8 mouse cellular contexts compared by ENCODE assay signal in the genomic region with DNA sequence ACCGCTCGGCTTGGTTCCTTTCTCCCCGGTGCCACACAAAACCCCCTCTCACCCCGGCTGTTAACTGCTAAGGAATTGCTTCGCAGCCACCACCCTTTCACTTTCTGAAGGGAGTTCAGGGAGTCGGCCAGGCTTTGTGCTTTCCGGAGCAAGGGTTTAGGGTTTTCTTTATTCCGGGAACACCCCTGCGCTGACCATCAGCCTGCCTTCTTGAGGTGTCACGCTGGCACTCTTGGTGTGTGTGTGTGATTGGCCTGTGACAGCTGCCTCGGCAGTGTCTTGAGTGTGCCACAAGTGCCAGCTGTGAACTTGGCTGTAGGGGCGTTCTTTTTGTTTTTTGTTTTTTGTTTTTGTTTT. TPM values are rescaled to one million over a fixed set of nuclear protein-coding genes. Genes with fewer than 3 reads are reported as not detected.
DNase-seq lines count a peak whose midpoint lies in the region; ATAC-seq and TF ChIP-seq lines count a peak whose summit lies in the region.

No protein-coding gene starts in this region.

- ATAC-seq in intestine, embryonic 16.5 days, result peak; percentile 62
- peak; percentile 67 for ATAC-seq in neural tube, embryonic 14.5 days (ENCODE audit: low read depth)

- WGBS in intestine, embryonic 16.5 days, result 2% methylated on average over 12 of the region's 12 CpGs
- under 1% methylated on average over 12 of the region's 12 CpGs for WGBS in lung, adult 2 months
- under 1% methylated on average over 12 of the region's 12 CpGs for WGBS in neural tube, embryonic 14.5 days

- peak overlapping the region; percentile 72 for H3K4me2 ChIP-seq in intestine, embryonic 16.5 days (ENCODE audit: low read depth, low read length)
- H3K4me2 ChIP-seq in neural tube, embryonic 14.5 days (ENCODE audit: low read depth, low read length), result peak overlapping the region; percentile 65

- peak overlapping the region; percentile 90 for H3K9ac ChIP-seq in intestine, embryonic 16.5 days (ENCODE audit: low read depth, low read length)
- H3K9ac ChIP-seq in neural tube, embryonic 14.5 days (replicated peaks; ENCODE audit: low read depth, low read length), result peak overlapping the region; percentile 100

- no peak for TF ChIP-seq CTCF in lung, adult 2 months (IDR thresholded peaks at IDR 0.05; ENCODE audit: insufficient read depth, low read length)

- TF ChIP-seq POLR2A in lung, adult 2 months (IDR thresholded peaks at IDR 0.05; ENCODE audit: borderline replicate concordance, extremely low read depth, low read depth, low read length), result no peak

- peak; percentile 44 for DNase-seq in CD4-positive helper T cell, adult 2 months (ENCODE audit: low read depth, low spot score)
- peak; percentile 73 for DNase-seq in R1 (ENCODE audit: low read depth, low spot score)
- DNase-seq in cerebellum, postnatal 36 days, result peak; percentile 26 to 29
- peak; percentile 20 for DNase-seq in gastrocnemius, postnatal 14 days
- DNase-seq in lung, adult 2 months, result peak; percentile 39
- DNase-seq in thymus, postnatal 36 days, result peak; percentile 47 to 50

- no peaks in the 10 kb centered on the region for H3K9me3 ChIP-seq in intestine, embryonic 16.5 days (ENCODE audit: control insufficient read depth, low read length)
- H3K9me3 ChIP-seq in neural tube, embryonic 14.5 days (ENCODE audit: control insufficient read depth, low read length), result no peaks in the 10 kb centered on the region

- intact Hi-C loops in gastrocnemius, postnatal 14 days (cut with DNase I; ENCODE audit: low total_unique reads), result no loop called here

- no peaks in the 10 kb centered on the region for H3K27me3 ChIP-seq in intestine, embryonic 16.5 days (replicated peaks; ENCODE audit: control insufficient read depth, insufficient read depth, low read length)
- peaks cover 2% of the 10 kb centered on the region; the same call in 1 of the 2 replicates for H3K27me3 ChIP-seq in neural tube, embryonic 14.5 days (ENCODE audit: control insufficient read depth, insufficient read depth, low read length)

- peak overlapping the region; percentile 81 for H3K4me3 ChIP-seq in intestine, embryonic 16.5 days (ENCODE audit: low read length)
- peak overlapping the region; percentile 100 for H3K4me3 ChIP-seq in lung, adult 2 months (replicated peaks; ENCODE audit: extremely low read depth, low read depth, low read length)
- peak overlapping the region; percentile 87 for H3K4me3 ChIP-seq in neural tube, embryonic 14.5 days (ENCODE audit: low read depth, low read length)

- peak overlapping the region; percentile 86 for H3K27ac ChIP-seq in intestine, embryonic 16.5 days (ENCODE audit: low read length)
- H3K27ac ChIP-seq in neural tube, embryonic 14.5 days (ENCODE audit: low read depth, low read length), result peak overlapping the region; percentile 97

- peaks cover 12% of the 10 kb centered on the region for H3K4me1 ChIP-seq in intestine, embryonic 16.5 days (ENCODE audit: control insufficient read depth, insufficient read depth, low read length)
- H3K4me1 ChIP-seq in lung, adult 2 months (ENCODE audit: control insufficient read depth, insufficient read depth, low read length), result peaks cover 5% of the 10 kb centered on the region
- peaks cover 20% of the 10 kb centered on the region for H3K4me1 ChIP-seq in neural tube, embryonic 14.5 days (ENCODE audit: control insufficient read depth, insufficient read depth, low read length)

- no peaks in the 10 kb centered on the region for H3K36me3 ChIP-seq in intestine, embryonic 16.5 days (ENCODE audit: control insufficient read depth, insufficient read depth, low read length)
- H3K36me3 ChIP-seq in neural tube, embryonic 14.5 days (ENCODE audit: control insufficient read depth, insufficient read depth, low read length), result no peaks in the 10 kb centered on the region

RNA-seq across cellular contexts. Expression of a gene that starts 0.8 kb away (rescaled TPM):
- 10 to 100 TPM; 33.9 to 40.6 TPM for total RNA-seq in gastrocnemius, postnatal 14 days (2021)
- polyA plus RNA-seq in intestine, embryonic 16.5 days (2015; fragmentation: Nextera tagmentation; extraction: Ambion mirVana), result 117 and 118 TPM in 2 replicates
- polyA plus RNA-seq in lung, adult 2 months (2012; rRNA removed), result 6.9 and 8.4 TPM in 2 replicates
- 330 and 342 TPM in 2 replicates for polyA plus RNA-seq in neural tube, embryonic 14.5 days (2014; fragmentation: Nextera tagmentation; extraction: Ambion mirVana)

RNA-seq across cellular contexts. Expression of a gene that starts 34.9 kb away (rescaled TPM):
- total RNA-seq in gastrocnemius, postnatal 14 days (2021), result 1 to 10 TPM; 1.3 to 1.7 TPM
- 7.2 and 8.5 TPM in 2 replicates for polyA plus RNA-seq in intestine, embryonic 16.5 days (2015; fragmentation: Nextera tagmentation; extraction: Ambion mirVana)
- polyA plus RNA-seq in lung, adult 2 months (2012; rRNA removed), result 1.1 and 1.7 TPM in 2 replicates
- 7.1 and 8.2 TPM in 2 replicates for polyA plus RNA-seq in neural tube, embryonic 14.5 days (2014; fragmentation: Nextera tagmentation; extraction: Ambion mirVana)

Comparison
In these comparisons a context has a peak if more than half of its experiments do, and no peak if none do; other contexts are left out.
1. Peak in every context shown above with its lines: DNase-seq, ATAC-seq, H3K4me3 ChIP-seq and H3K27ac ChIP-seq.
2. DNase-seq: peak in every context shown above with its lines; median percentile 73 in R1; 48 in thymus, postnatal 36 days; 44 in CD4-positive helper T cell, adult 2 months; 39 in lung, adult 2 months; 28 in cerebellum, postnatal 36 days; 20 in gastrocnemius, postnatal 14 days.
3. RNA of a gene that starts 0.8 kb away (polyA plus RNA-seq): 330 to 342 TPM in neural tube, embryonic 14.5 days and 117 to 118 TPM in intestine, embryonic 16.5 days; 6.9 to 8.4 TPM in lung, adult 2 months; every median in the first group is over 10 times any median in the second.